Mouse (Mus musculus) ES-Bruce4 (cell line): ENCODE data around the gene Peli2. TPM values are rescaled to one million over a fixed set of nuclear protein-coding genes. Genes with fewer than 3 reads are reported as not detected.

Experiments used
- H3K27ac ChIP-seq: 2 replicates; pipeline ENCODE4 v1.5.1; 2012; ENCODE audit warnings: low read length, inconsistent platforms; ENCODE audit not compliant: insufficient read depth
- H3K27me3 ChIP-seq: 2 replicates; pipeline ENCODE4 v1.6.1; 2012; ENCODE audit warnings: mild to moderate bottlenecking, low read length, inconsistent platforms; ENCODE audit not compliant: control insufficient read depth, poor library complexity, insufficient read depth, severe bottlenecking
- H3K36me3 ChIP-seq: 2 replicates; pipeline ENCODE4 v1.6.1; 2012; ENCODE audit warnings: inconsistent platforms, mild to moderate bottlenecking, low read length, moderate library complexity; ENCODE audit not compliant: control insufficient read depth, poor library complexity, insufficient read depth, severe bottlenecking
- H3K4me1 ChIP-seq: one replicate; pipeline ENCODE4 v1.8.1; 2011; ENCODE audit warnings: low read length; ENCODE audit not compliant: control insufficient read depth, insufficient read depth
- H3K4me3 ChIP-seq: 2 replicates; pipeline ENCODE4 v1.5.1; 2011; ENCODE audit warnings: low read depth, mild to moderate bottlenecking, low read length
- H3K9ac ChIP-seq: 2 replicates; pipeline ENCODE4 v1.6.1; 2012; ENCODE audit warnings: low read depth, mild to moderate bottlenecking, inconsistent platforms; ENCODE audit not compliant: poor library complexity, severe bottlenecking
- H3K9me3 ChIP-seq: replicated peaks from 2 replicates; pipeline ENCODE4 v1.6.1; 2012; ENCODE audit warnings: mild to moderate bottlenecking, low read length, inconsistent platforms; ENCODE audit not compliant: control insufficient read depth, poor library complexity, insufficient read depth, severe bottlenecking
- CTCF ChIP-seq: IDR thresholded peaks from one replicate; pipeline ENCODE4 v1.8.1; 2011; ENCODE audit warnings: low read depth, low read length
- EP300 ChIP-seq: IDR thresholded peaks from 2 replicates; pipeline ENCODE4 v1.6.1; 2011; ENCODE audit warnings: low read depth, low read length; ENCODE audit not compliant: insufficient read depth
- POLR2A ChIP-seq: IDR thresholded peaks from one replicate; pipeline ENCODE4 v1.8.1; 2011; ENCODE audit warnings: low read length; ENCODE audit not compliant: insufficient read depth
- polyA plus RNA-seq: library from polyadenylated mRNA; stranded (reverse); fragments of >200 nt; gene quantifications from 2 replicates; pipeline ENCODE4 v1.2.4, GENCODE M21; 2011; ENCODE audit warnings: low read depth; ENCODE audit not compliant: missing spikeins, insufficient read depth, insufficient read length

Gene Peli2
- polyA plus RNA-seq, 1 experiment: 7.4 TPM

- no peak overlapping the region for H3K4me3 ChIP-seq
- TF ChIP-seq CTCF (no peak), POLR2A (no peak), EP300 (no peak)
- no peak overlapping the region for H3K27ac ChIP-seq
- no peaks in the 10 kb centered on the region for H3K9me3 ChIP-seq
- no peaks in the 10 kb centered on the region for H3K27me3 ChIP-seq
- H3K9ac ChIP-seq: no peak overlapping the region
- H3K4me1 ChIP-seq: no peaks in the 10 kb centered on the region
- no peaks in the 10 kb centered on the region for H3K36me3 ChIP-seq
Measured at GRCm38 (mm10) chr14:48213593-48213992, 93.0 kb downstream of the Peli2 start.

GRCm38 (mm10) chr14:48222051-48222450 lies 101.4 kb downstream of the Peli2 start:
- Histone ChIP-seq H3K9me3 (no peaks in the 10 kb centered on the region), H3K4me3 (no peak overlapping the region), H3K4me1 (peaks cover 4% of the 10 kb centered on the region), H3K36me3 (no peaks in the 10 kb centered on the region), H3K9ac (no peak overlapping the region), H3K27ac (no peak overlapping the region), H3K27me3 (no peaks in the 10 kb centered on the region)
- TF ChIP-seq EP300 (no peak), POLR2A (no peak), CTCF (no peak)

GRCm38 (mm10) chr14:48222684-48223083 lies 102.1 kb downstream of the Peli2 start:
- Histone ChIP-seq H3K4me1 (peaks cover 4% of the 10 kb centered on the region), H3K27ac (no peak overlapping the region), H3K27me3 (no peaks in the 10 kb centered on the region), H3K4me3 (no peak overlapping the region), H3K9me3 (no peaks in the 10 kb centered on the region), H3K9ac (no peak overlapping the region), H3K36me3 (no peaks in the 10 kb centered on the region)
- TF ChIP-seq POLR2A (no peak), EP300 (no peak), CTCF (no peak)

GRCm38 (mm10) chr14:48224203-48224602 lies 103.6 kb downstream of the Peli2 start:
- no peak overlapping the region for H3K4me3 ChIP-seq
- H3K36me3 ChIP-seq: no peaks in the 10 kb centered on the region
- TF ChIP-seq POLR2A (no peak), EP300 (no peak), CTCF (no peak)
- H3K9ac ChIP-seq: no peak overlapping the region
- H3K27me3 ChIP-seq: no peaks in the 10 kb centered on the region
- no peak overlapping the region for H3K27ac ChIP-seq
- no peaks in the 10 kb centered on the region for H3K9me3 ChIP-seq
- H3K4me1 ChIP-seq: peaks cover 4% of the 10 kb centered on the region

- Histone ChIP-seq H3K27ac (no peak overlapping the region), H3K9me3 (no peaks in the 10 kb centered on the region), H3K9ac (no peak overlapping the region), H3K4me3 (no peak overlapping the region), H3K4me1 (peaks cover 4% of the 10 kb centered on the region), H3K36me3 (no peaks in the 10 kb centered on the region), H3K27me3 (no peaks in the 10 kb centered on the region)
- TF ChIP-seq POLR2A: no peak
- TF ChIP-seq EP300: no peak
- no peak for TF ChIP-seq CTCF
Measured at GRCm38 (mm10) chr14:48224861-48225300, 104.3 kb downstream of the Peli2 start.

GRCm38 (mm10) chr14:48225810-48226446 lies 105.3 kb downstream of the Peli2 start:
- no peak overlapping the region for H3K4me3 ChIP-seq
- H3K27ac ChIP-seq: no peak overlapping the region
- TF ChIP-seq POLR2A: no peak
- H3K27me3 ChIP-seq: no peaks in the 10 kb centered on the region
- no peaks in the 10 kb centered on the region for H3K36me3 ChIP-seq
- H3K4me1 ChIP-seq: peaks cover 4% of the 10 kb centered on the region
- H3K9me3 ChIP-seq: no peaks in the 10 kb centered on the region; the same call in 1 of the 2 replicates
- no peak overlapping the region for H3K9ac ChIP-seq
